Mouse (Mus musculus) intestine, postnatal 0 days (tissue): ENCODE measurements around the gene Elfn1. TPM values are rescaled to one million over a fixed set of nuclear protein-coding genes. Genes with fewer than 3 reads are reported as not detected.

Source experiments
- ATAC-seq: fragments of 200-750 bp; cut with Nextera tagmentation; 2 replicates; pipeline ENCODE4 v1.8.0; 2017; ENCODE audit warnings: mild to moderate bottlenecking, moderate TSS enrichment, moderate library complexity
- H3K27ac ChIP-seq: fragments of 300-500 bp; sonication (generic); 2 replicates; pipeline ENCODE4 v1.5.1; 2014; ENCODE audit warnings: mild to moderate bottlenecking, low read depth, low read length, moderate library complexity
- H3K27me3 ChIP-seq: fragments of 300-500 bp; sonication (generic); replicated peaks from 2 replicates; pipeline ENCODE4 v1.6.1; 2014; ENCODE audit warnings: low read length, mixed read lengths; ENCODE audit not compliant: control insufficient read depth, insufficient read depth
- H3K36me3 ChIP-seq: fragments of 300-500 bp; sonication (generic); 2 replicates; pipeline ENCODE4 v1.6.1; 2014; ENCODE audit warnings: mild to moderate bottlenecking, moderate library complexity; ENCODE audit not compliant: control insufficient read depth, insufficient read depth
- H3K4me1 ChIP-seq: fragments of 300-500 bp; sonication (generic); replicated peaks from 2 replicates; pipeline ENCODE4 v1.6.1; 2014; ENCODE audit warnings: antibody characterized with exemption, low read length, mixed read lengths; ENCODE audit not compliant: control insufficient read depth, insufficient read depth
- H3K4me2 ChIP-seq: fragments of 300-500 bp; sonication (generic); replicated peaks from 2 replicates; pipeline ENCODE4 v1.6.1; 2014; ENCODE audit warnings: low read depth, mild to moderate bottlenecking, moderate library complexity
- H3K4me3 ChIP-seq: fragments of 300-500 bp; sonication (generic); 2 replicates; pipeline ENCODE4 v1.5.1; 2014; ENCODE audit warnings: low read depth, low read length
- H3K9ac ChIP-seq: fragments of 300-500 bp; sonication (generic); 2 replicates; pipeline ENCODE4 v1.6.1; 2014; ENCODE audit warnings: mild to moderate bottlenecking, low read depth, low read length
- H3K9me3 ChIP-seq: fragments of 300-500 bp; sonication (generic); 2 replicates; pipeline ENCODE4 v1.6.1; 2016; ENCODE audit warnings: mixed run types; ENCODE audit not compliant: control insufficient read depth
- CTCF ChIP-seq: sonication (generic); IDR thresholded peaks from 2 replicates; pipeline ENCODE4 v1.5.1; 2016; ENCODE audit warnings: low read depth, mild to moderate bottlenecking, control low read depth, antibody characterized with exemption, moderate library complexity
- WGBS: fragments of 180-500 bp; shearing (Covaris S2); extraction: QIAGEN DNeasy Blood & Tissue Kit; methylation state at CpG from one replicate; pipeline ENCODE4 v1.1.7; 2014; 5-methylcytosine and 5-hydroxymethylcytosine counted together
- polyA plus RNA-seq: library from polyadenylated mRNA; unstranded; fragments of >200 nt; fragmentation: Nextera tagmentation; extraction: Ambion mirVana; gene quantifications from 2 replicates; pipeline ENCODE4 v1.2.1, GENCODE M21; 2015

Elfn1 gene
- polyA plus RNA-seq, 1 experiment from 2014 or later: 0.12 TPM

DNA sequence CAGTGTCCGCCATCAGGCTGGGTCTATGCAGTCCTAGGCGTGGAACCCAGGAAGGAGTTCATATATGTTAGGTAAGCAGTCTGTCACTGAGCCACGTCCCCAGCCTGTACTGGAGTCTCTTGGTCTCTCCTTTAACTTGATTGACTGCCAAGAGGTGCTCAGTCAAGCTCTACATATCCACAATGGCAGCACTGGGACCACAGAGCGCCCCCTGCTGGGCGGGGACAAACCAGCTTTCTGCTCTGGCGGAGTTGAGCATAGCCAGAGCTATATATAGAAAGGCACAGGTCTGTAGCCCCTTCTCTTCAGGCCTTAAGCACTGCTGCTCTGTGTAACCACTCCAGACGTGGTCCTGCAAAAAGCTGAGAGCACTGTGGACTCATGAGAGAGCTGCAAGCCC is 25.7 kb downstream of the Elfn1 start:
- 59% methylated on average over 7 of the region's 7 CpGs for WGBS

DNA sequence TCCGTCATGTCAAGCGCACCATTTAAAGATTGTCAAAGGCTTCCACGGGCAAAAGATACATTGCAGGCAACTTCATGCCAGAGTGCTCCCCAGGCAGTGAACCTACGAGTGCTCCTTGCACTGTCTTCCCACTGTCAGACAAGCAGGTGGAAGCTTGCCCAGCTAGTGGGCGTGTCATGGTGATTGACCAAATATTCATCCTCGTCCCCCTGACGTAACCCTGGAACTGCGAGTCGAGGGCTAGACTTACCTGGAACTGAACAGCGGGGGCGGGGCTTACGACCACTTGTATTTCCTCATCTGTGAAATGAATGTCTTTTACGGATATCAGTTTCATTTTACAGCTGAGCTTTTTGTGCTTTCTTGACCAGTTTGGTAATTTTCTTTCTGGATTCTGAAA is 28.7 kb downstream of the Elfn1 start:
- Histone ChIP-seq H3K27ac (no peak overlapping the region), H3K4me3 (peak overlapping the region; percentile 11; the same call in 1 of the 2 replicates), H3K36me3 (no peaks in the 10 kb centered on the region), H3K27me3 (peaks cover 12% of the 10 kb centered on the region; the same call in 1 of the 2 replicates), H3K9ac (no peak overlapping the region), H3K4me1 (no peaks in the 10 kb centered on the region), H3K4me2 (peak overlapping the region; percentile 48), H3K9me3 (no peaks in the 10 kb centered on the region)
- 49% methylated on average over 13 of the region's 13 CpGs for WGBS
- no peak for TF ChIP-seq CTCF
- no peak for ATAC-seq

More for the DNA sequence above, 25.7 kb downstream of the Elfn1 start:
- Histone ChIP-seq H3K4me2 (no peak overlapping the region), H3K36me3 (no peaks in the 10 kb centered on the region), H3K9ac (no peak overlapping the region), H3K4me1 (no peaks in the 10 kb centered on the region; the same call in 1 of the 2 replicates), H3K27ac (no peak overlapping the region), H3K9me3 (no peaks in the 10 kb centered on the region), H3K4me3 (no peak overlapping the region), H3K27me3 (peaks cover 16% of the 10 kb centered on the region; the same call in 1 of the 2 replicates)
- no peak for ATAC-seq
- peak; percentile 70 for TF ChIP-seq CTCF

DNA sequence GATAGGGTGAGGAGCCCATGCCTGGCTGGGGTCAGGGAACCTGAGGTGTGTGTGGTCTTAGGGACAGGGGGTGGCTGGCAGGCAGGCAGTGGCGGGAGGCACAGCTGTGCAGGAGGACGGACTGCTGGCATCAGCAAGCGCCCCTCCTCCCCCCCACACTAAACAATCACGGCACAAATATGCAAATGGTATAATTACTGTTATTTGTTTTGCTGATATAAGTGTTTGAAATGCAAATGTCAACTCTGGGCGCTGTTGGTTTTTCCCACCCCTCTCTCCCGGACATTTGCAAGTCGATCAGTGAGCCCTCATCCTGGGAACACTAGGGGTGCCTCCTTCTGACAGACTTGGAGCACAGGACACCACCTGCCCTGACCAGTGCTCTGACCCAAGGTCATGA is 37.0 kb downstream of the Elfn1 start:
- ATAC-seq: no peak
- H3K27me3 ChIP-seq: no peaks in the 10 kb centered on the region
- no peak for TF ChIP-seq CTCF
- H3K4me3 ChIP-seq: no peak overlapping the region
- H3K9ac ChIP-seq: no peak overlapping the region
- no peaks in the 10 kb centered on the region for H3K9me3 ChIP-seq
- H3K4me2 ChIP-seq: no peak overlapping the region
- 44% methylated on average over 7 of the region's 7 CpGs for WGBS
- H3K4me1 ChIP-seq: no peaks in the 10 kb centered on the region
- H3K27ac ChIP-seq: no peak overlapping the region
- no peaks in the 10 kb centered on the region for H3K36me3 ChIP-seq

DNA sequence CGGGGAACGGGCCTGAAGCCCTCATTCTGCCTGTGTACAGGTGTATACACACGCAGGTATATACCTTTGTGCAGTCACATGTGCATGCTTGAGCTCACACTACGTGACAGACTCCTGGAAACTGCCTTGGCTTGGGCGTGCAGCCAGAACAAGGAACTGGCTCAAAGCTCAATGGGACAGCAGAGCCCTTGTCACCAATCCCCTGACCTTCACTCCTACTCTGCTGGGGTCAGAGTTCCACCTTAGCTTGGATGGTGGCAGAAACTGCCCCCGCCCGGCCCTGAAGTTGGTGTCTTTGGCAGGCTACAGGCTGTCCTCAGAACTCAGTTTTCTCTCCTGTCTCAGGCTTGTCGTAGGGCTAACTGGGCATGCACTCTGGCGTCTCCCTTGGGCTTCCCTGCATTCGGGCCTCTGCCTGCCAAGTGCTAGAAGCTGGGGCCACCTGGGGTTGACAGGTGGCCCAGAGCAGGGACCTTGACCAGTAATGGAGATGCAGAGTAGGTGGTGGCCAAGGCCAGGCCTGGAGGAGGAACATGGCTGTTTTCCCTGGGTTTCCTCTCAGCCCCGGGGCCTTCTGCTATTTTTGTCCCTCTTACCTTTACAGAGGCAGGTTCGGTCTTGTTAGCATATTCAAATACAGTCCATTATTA is 38.1 kb downstream of the Elfn1 start:
- ATAC-seq: peak; percentile 87
- 37% methylated on average over 12 of the region's 12 CpGs for WGBS
- Histone ChIP-seq H3K4me2 (no peak overlapping the region), H3K4me1 (no peaks in the 10 kb centered on the region), H3K9me3 (no peaks in the 10 kb centered on the region), H3K27me3 (no peaks in the 10 kb centered on the region), H3K36me3 (no peaks in the 10 kb centered on the region), H3K4me3 (no peak overlapping the region), H3K27ac (peak overlapping the region; percentile 41; the same call in 1 of the 2 replicates), H3K9ac (no peak overlapping the region)
- no peak for TF ChIP-seq CTCF

DNA sequence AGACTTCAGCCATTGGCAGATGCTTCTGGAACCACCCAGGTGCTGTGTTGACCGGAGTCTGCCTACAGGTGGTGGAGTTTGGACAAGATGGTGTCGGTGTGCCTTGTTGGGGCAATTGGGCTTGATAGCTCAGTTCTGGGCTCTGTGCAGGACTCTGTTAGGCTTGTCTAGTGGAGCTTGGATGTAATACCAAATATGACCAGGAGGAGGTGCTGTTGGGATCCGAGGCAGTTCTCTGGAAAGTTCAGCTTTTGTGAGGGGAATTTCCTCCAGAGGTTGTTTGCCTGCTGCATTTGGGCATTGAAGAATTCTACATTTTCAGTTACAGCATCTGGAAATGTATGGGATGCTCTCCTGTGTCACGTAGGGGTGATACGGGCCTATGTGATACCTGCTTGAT is 39.7 kb downstream of the Elfn1 start:
- H3K4me2 ChIP-seq: no peak overlapping the region
- no peak for ATAC-seq
- H3K9me3 ChIP-seq: no peaks in the 10 kb centered on the region
- no peak overlapping the region for H3K9ac ChIP-seq
- H3K4me1 ChIP-seq: no peaks in the 10 kb centered on the region
- H3K27me3 ChIP-seq: no peaks in the 10 kb centered on the region
- peak; percentile 73 for TF ChIP-seq CTCF
- no peak overlapping the region for H3K27ac ChIP-seq
- no peaks in the 10 kb centered on the region for H3K36me3 ChIP-seq
- H3K4me3 ChIP-seq: no peak overlapping the region
- WGBS: 92% methylated on average over 5 of the region's 5 CpGs

DNA sequence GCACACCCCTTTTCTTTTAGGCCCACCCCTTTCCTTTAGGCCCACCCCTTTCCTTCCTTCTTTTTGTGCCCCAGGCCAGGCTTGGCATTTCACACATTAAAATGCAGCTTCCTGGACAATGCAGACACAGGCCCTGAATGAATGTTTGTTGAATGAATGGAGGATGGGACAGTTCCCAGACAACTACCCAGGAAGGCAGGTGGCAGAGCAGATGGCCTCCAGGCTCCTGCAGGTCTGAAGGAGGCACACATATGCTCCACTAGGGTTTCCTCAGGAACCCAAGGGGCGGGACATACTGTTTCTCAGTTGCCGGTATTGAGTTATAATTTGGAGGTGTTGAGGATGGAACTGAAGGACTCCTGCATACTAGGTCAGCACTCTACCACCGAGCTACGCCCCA is 40.8 kb downstream of the Elfn1 start:
- no peaks in the 10 kb centered on the region for H3K9me3 ChIP-seq
- H3K4me3 ChIP-seq: no peak overlapping the region
- no peaks in the 10 kb centered on the region for H3K36me3 ChIP-seq
- ATAC-seq: no peak
- no peaks in the 10 kb centered on the region for H3K27me3 ChIP-seq
- no peak for TF ChIP-seq CTCF
- 84% methylated on average over 4 of the region's 4 CpGs for WGBS
- H3K27ac ChIP-seq: no peak overlapping the region
- H3K9ac ChIP-seq: no peak overlapping the region
- no peak overlapping the region for H3K4me2 ChIP-seq
- no peaks in the 10 kb centered on the region for H3K4me1 ChIP-seq
